Mouse (Mus musculus) neutrophil, adult 65 days (primary cell): ENCODE measurements around the gene Nup107. TPM values are rescaled to one million over a fixed set of nuclear protein-coding genes. Genes with fewer than 3 reads are reported as not detected.

Experiments
- total RNA-seq: library from RNA; stranded (reverse); gene quantifications from 2 replicates; pipeline ENCODE4 v1.2.4, GENCODE M21; 2023

Nup107 gene
- total RNA-seq, result 20.7 and 25.3 TPM in 2 replicates

DNA sequence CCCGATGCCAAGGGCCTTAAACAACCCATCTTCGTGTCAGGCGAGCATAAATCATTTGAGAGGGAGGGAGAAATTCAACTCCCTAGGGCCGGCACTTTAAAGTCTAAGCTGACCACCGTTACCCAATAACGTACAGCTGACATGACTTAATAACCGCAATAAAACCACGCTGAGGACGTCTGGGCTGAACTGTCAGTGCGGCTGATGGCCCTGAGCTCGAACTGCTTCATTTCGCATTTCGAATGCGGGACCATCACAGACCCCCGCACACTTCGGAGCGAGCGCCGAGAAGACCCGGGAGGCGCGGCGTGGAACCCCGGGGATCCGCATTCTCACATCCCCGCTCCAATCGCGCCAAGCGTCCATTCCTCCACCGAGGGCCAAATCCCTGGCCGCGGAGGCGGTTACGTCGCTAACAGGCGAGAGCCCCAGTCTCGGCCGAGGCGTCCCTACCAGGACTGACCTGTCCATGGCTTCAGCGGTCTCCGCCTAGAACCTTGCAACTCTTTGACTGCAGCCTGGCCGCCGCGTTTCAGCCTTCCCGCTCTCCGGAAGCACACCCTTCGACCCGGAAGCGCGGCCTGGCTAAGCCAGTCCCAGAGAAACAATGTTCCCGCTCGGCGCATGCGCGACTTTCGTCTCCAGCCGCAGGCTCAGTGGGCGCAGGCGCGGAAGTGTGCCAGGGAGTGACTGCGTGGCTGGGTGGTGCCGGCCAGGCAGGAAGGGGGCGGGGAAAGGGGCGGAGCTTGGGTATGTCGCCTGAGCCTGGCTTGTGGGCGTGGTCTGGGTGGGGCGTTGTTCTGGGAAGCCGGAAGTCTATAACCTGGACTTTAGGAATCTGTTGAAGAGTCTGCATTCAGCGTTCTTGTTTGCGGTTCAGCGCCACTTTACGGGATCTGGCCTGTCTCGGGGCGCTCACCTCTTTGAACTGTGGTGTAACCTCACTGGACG is at the start of gene Nup107:
TSS of gene Nup107 (minus strand) at position 565 of the 951 bp plus-strand sequence.

DNA sequence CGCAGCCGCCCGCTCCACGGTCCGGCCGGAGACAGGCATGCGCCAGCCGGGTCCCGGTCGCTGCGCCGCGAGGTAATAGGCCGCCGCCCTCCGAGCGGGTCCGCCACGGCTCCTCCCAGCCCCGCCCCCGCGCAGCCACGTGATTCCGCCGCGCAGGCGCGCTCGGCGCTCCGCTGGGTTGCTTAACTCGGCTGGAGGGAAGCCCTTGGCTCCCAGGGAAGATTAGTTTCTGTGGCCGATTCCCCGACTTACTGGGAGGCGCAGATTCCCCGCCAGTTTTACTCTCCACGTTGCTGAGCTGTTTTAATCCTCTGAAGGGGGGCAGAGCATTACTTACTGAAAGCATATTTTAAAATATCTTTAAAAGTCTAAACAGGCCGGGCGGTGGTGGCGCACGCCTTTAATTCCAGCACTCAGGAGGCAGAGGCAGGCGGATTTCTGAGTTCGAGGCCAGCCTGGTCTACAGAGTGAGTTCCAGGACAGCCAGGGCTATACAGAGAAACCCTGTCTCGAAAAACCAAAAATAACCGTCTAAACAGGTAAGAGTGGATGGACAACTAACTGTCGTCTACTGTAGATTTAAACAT is 46.1 kb downstream of the Nup107 start, which contains the start of gene Slc35e3:
TSS of gene Slc35e3 (minus strand) at position 69 of the 587 bp plus-strand sequence.

DNA sequence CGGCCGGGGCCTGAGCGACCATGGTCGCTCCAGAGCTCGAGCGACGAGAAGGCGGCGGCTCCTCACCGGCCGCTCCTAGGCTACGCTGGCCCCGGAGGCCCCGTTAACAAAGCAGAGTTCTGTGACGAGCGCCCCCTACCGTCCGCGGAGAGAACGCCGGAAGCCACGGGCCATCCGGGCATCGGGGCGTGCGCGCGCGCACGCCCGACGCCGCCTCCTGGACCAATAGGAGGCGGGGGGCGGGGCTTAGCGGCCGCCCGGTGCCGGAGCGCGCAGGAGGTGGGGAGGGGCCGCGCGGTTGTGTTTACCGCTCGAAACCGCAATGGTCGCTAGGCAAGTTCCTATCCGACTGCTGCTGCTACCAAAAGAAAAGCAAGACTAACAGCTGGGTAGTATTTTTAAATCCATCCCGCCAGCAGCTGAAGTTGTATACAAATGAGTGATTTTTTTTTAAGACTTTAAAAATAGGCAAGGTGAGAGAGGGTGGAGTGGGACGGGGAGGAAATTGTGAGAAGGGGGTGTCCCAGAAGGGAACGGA is 81.8 kb downstream of the Nup107 start, which contains the start of gene Mdm2:
TSS of gene Mdm2 (minus strand) at position 155 of the 538 bp plus-strand sequence.

Other genes with a start within 250 kb of the Nup107 start
- gene Cpm, start 163.2 kb downstream of the Nup107 start, total RNA-seq, result 0.13 and 2.0 TPM in 2 replicates
- 297 and 380 TPM in 2 replicates for gene Mdm2, start 81.9 kb downstream of the Nup107 start, total RNA-seq
- 4.0 and 5.0 TPM in 2 replicates for gene Slc35e3, start 46.3 kb downstream of the Nup107 start, total RNA-seq
- 443 and 454 TPM in 2 replicates for gene Rap1b, start 53.3 kb upstream of the Nup107 start, total RNA-seq